Mouse (Mus musculus) intestine, embryonic 16.5 days (tissue): ENCODE measurements at regions not wholly inside any gene's neighbourhood (a gene's known extent, or its start where the extent isn't known, plus 50 kb on each side); places are given as distances from the start of the nearest gene placed in this dataset.

Experiments
- ATAC-seq: fragments of 200-750 bp; cut with Nextera tagmentation; 2 replicates; pipeline ENCODE4 v1.8.0; 2017; ENCODE audit warnings: moderate TSS enrichment, moderate library complexity
- H3K27ac ChIP-seq: fragments of 300-500 bp; sonication (generic); 2 replicates; pipeline ENCODE4 v1.5.1; 2014; ENCODE audit warnings: mild to moderate bottlenecking, low read length
- H3K27me3 ChIP-seq: fragments of 300-500 bp; sonication (generic); replicated peaks from 2 replicates; pipeline ENCODE4 v1.6.1; 2014; ENCODE audit warnings: low read length, control low read depth, mixed read lengths; ENCODE audit not compliant: control insufficient read depth, insufficient read depth
- H3K36me3 ChIP-seq: fragments of 300-500 bp; sonication (generic); 2 replicates; pipeline ENCODE4 v1.6.1; 2014; ENCODE audit warnings: low read length, control low read depth; ENCODE audit not compliant: control insufficient read depth, insufficient read depth
- H3K4me1 ChIP-seq: fragments of 300-500 bp; sonication (generic); 2 replicates; pipeline ENCODE4 v1.6.1; 2014; ENCODE audit warnings: low read length, control low read depth, mixed read lengths; ENCODE audit not compliant: control insufficient read depth, insufficient read depth
- H3K4me2 ChIP-seq: fragments of 300-500 bp; sonication (generic); 2 replicates; pipeline ENCODE4 v1.6.1; 2014; ENCODE audit warnings: low read depth, low read length, control low read depth
- H3K4me3 ChIP-seq: fragments of 300-500 bp; sonication (generic); 2 replicates; pipeline ENCODE4 v1.5.1; 2014; ENCODE audit warnings: mild to moderate bottlenecking, low read length
- H3K9ac ChIP-seq: fragments of 300-500 bp; sonication (generic); 2 replicates; pipeline ENCODE4 v1.6.1; 2014; ENCODE audit warnings: low read depth, low read length
- H3K9me3 ChIP-seq: fragments of 300-500 bp; sonication (generic); 2 replicates; pipeline ENCODE4 v1.6.1; 2016; ENCODE audit warnings: low read length, control low read depth; ENCODE audit not compliant: control insufficient read depth
- WGBS: fragments of 180-500 bp; shearing (Covaris S2); extraction: QIAGEN DNeasy Blood & Tissue Kit; methylation state at CpG from one replicate; pipeline ENCODE4 v1.1.7; 2014; 5-methylcytosine and 5-hydroxymethylcytosine counted together

DNA sequence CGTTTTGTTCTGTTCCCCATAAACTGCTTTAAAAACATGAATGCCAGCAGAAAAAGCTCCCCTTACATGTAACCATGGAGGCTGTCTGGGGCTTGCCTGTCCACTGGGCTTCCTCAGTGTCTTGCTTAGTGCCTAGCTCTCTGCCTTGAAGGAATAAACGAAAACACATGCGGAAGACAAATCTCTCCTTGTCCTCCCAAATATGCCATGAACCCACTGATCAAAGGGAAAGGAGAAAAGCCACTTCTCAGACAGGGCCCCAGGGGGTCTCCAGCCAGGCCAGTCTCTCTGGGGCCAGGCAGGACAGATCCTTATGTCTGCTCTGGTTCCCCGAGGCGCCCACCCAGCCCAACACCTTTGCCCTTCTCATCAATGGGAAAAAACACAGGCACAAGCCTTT is 518.6 kb upstream of the 3110018I06Rik start:
- ATAC-seq, result no peak
- no peaks in the 10 kb centered on the region for H3K4me1 ChIP-seq
- WGBS, result 63% methylated on average over 5 of the region's 5 CpGs

DNA sequence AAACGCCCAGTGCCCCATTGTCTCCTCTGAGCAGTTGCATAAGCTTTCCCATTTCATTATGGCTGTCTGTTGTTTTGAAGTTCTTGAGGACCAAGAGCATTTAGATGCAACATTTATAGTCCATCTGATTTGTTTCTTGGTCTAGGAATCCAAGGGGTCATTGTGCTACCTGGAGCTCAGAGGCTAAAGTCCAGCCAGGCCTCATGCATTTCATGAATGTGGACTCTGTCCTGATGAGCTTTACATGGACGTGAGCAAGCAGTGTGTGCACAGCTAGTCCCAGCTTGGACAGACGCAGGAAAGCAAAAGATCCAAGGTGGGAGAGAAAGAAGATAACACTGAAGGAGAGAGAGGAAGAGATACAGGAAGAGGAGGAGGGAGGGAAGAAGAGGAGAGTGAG is 496.0 kb upstream of the 3110018I06Rik start:
- no peak overlapping the region for H3K4me3 ChIP-seq
- no peak for ATAC-seq
- H3K27ac ChIP-seq, result no peak overlapping the region
- H3K36me3 ChIP-seq, result no peaks in the 10 kb centered on the region
- no peak overlapping the region for H3K4me2 ChIP-seq
- no peaks in the 10 kb centered on the region for H3K27me3 ChIP-seq
- no peaks in the 10 kb centered on the region for H3K9me3 ChIP-seq
- no peaks in the 10 kb centered on the region for H3K4me1 ChIP-seq
- WGBS, result 64% methylated on average over 3 of the region's 3 CpGs
- H3K9ac ChIP-seq, result no peak overlapping the region

More for the DNA sequence above, 518.6 kb upstream of the 3110018I06Rik start:
- H3K27me3 ChIP-seq, result no peaks in the 10 kb centered on the region
- H3K9me3 ChIP-seq, result no peaks in the 10 kb centered on the region
- H3K36me3 ChIP-seq, result no peaks in the 10 kb centered on the region
- no peak overlapping the region for H3K4me2 ChIP-seq
- H3K4me3 ChIP-seq, result no peak overlapping the region
- H3K9ac ChIP-seq, result no peak overlapping the region
- no peak overlapping the region for H3K27ac ChIP-seq

GRCm38 (mm10) chr12:106993011-106993410 is 495.4 kb upstream of the 3110018I06Rik start:
- Histone ChIP-seq H3K9me3 (no peaks in the 10 kb centered on the region), H3K27ac (no peak overlapping the region), H3K36me3 (no peaks in the 10 kb centered on the region), H3K4me3 (no peak overlapping the region), H3K27me3 (no peaks in the 10 kb centered on the region), H3K4me1 (no peaks in the 10 kb centered on the region), H3K9ac (no peak overlapping the region), H3K4me2 (no peak overlapping the region)
- no peak for ATAC-seq
- WGBS, result 57% methylated on average over 4 of the region's 4 CpGs

- H3K4me2 ChIP-seq, result no peak overlapping the region
- no peak for ATAC-seq
Observed at GRCm38 (mm10) chr12:107010995-107011786, 477.2 kb upstream of the 3110018I06Rik start.

GRCm38 (mm10) chr12:107016801-107017200 is 471.6 kb upstream of the 3110018I06Rik start:
- Histone ChIP-seq H3K4me3 (no peak overlapping the region), H3K27me3 (no peaks in the 10 kb centered on the region), H3K36me3 (no peaks in the 10 kb centered on the region), H3K4me2 (no peak overlapping the region), H3K9ac (no peak overlapping the region), H3K4me1 (no peaks in the 10 kb centered on the region), H3K27ac (no peak overlapping the region), H3K9me3 (no peaks in the 10 kb centered on the region)
- 82% methylated on average over 2 of the region's 2 CpGs for WGBS
- no peak for ATAC-seq

More at GRCm38 (mm10) chr12:107010995-107011786, 477.2 kb upstream of the 3110018I06Rik start:
- Histone ChIP-seq H3K9ac (no peak overlapping the region), H3K9me3 (no peaks in the 10 kb centered on the region), H3K27me3 (no peaks in the 10 kb centered on the region), H3K4me3 (no peak overlapping the region), H3K27ac (no peak overlapping the region), H3K4me1 (no peaks in the 10 kb centered on the region; the same call in 1 of the 2 replicates), H3K36me3 (no peaks in the 10 kb centered on the region)
- WGBS, result 56% methylated on average over 20 of the region's 20 CpGs

- Histone ChIP-seq H3K4me3 (no peak overlapping the region), H3K27ac (no peak overlapping the region), H3K9me3 (no peaks in the 10 kb centered on the region), H3K36me3 (no peaks in the 10 kb centered on the region), H3K4me2 (no peak overlapping the region), H3K27me3 (no peaks in the 10 kb centered on the region), H3K9ac (no peak overlapping the region), H3K4me1 (no peaks in the 10 kb centered on the region)
- WGBS, result 78% methylated on average over 1 of the region's 1 CpGs
- ATAC-seq, result no peak
Observed at GRCm38 (mm10) chr12:107021806-107022205, 466.6 kb upstream of the 3110018I06Rik start.

DNA sequence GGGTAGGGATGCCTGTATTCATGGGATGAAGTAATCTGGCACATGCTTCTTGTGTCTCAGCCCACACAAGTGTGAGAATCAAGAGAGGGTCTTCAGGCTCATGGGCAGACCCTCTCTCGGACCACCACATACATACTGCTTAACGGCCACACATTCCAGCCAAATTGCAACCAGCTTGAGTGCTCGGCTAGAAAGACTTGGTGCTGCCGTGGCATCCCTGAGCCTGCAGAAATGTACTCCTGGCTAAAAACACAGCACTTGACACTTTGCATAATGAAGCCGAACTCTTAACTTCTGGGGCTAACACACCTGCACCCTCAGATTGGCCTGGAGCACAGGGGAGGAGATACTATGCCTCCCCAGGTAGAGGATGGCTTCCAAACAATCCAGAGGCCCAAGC is 461.6 kb upstream of the 3110018I06Rik start:
- H3K36me3 ChIP-seq, result no peaks in the 10 kb centered on the region
- H3K9me3 ChIP-seq, result no peaks in the 10 kb centered on the region
- no peak overlapping the region for H3K27ac ChIP-seq
- no peak overlapping the region for H3K4me2 ChIP-seq
- no peaks in the 10 kb centered on the region for H3K4me1 ChIP-seq
- peaks cover 10% of the 10 kb centered on the region; the same call in 1 of the 2 replicates for H3K27me3 ChIP-seq
- 92% methylated on average over 5 of the region's 5 CpGs for WGBS
- H3K4me3 ChIP-seq, result no peak overlapping the region
- no peak overlapping the region for H3K9ac ChIP-seq
- ATAC-seq, result no peak

GRCm38 (mm10) chr12:107027842-107028549 is 460.4 kb upstream of the 3110018I06Rik start:
- Histone ChIP-seq H3K4me1 (no peaks in the 10 kb centered on the region), H3K36me3 (no peaks in the 10 kb centered on the region), H3K9me3 (no peaks in the 10 kb centered on the region), H3K27me3 (peaks cover 10% of the 10 kb centered on the region; the same call in 1 of the 2 replicates), H3K9ac (no peak overlapping the region), H3K27ac (no peak overlapping the region), H3K4me3 (no peak overlapping the region), H3K4me2 (no peak overlapping the region)
- 31% methylated on average over 23 of the region's 23 CpGs for WGBS
- ATAC-seq, result no peak

- no peak overlapping the region for H3K27ac ChIP-seq
- H3K9ac ChIP-seq, result no peak overlapping the region
- peaks cover 10% of the 10 kb centered on the region; the same call in 1 of the 2 replicates for H3K27me3 ChIP-seq
- H3K9me3 ChIP-seq, result 0 out of 2 replicates have a peak, but pooled peaks cover 4% of the 10 kb centered on the region
- 48% methylated on average over 1 of the region's 1 CpGs for WGBS
- no peak overlapping the region for H3K4me2 ChIP-seq
- no peaks in the 10 kb centered on the region for H3K4me1 ChIP-seq
- no peak overlapping the region for H3K4me3 ChIP-seq
- H3K36me3 ChIP-seq, result no peaks in the 10 kb centered on the region
- no peak for ATAC-seq
Observed at GRCm38 (mm10) chr12:107028985-107029384, 459.4 kb upstream of the 3110018I06Rik start.
